Mouse (Mus musculus) cerebellum, postnatal 25 days (tissue): ENCODE results near the gene Hopx.
"Not testable (repeated sequence)": the region's sequence is repeated elsewhere in the genome, so short reads cannot be mapped to it uniquely, and the experiment has no call there.

Source experiments
- DNase-seq, 2 experiments: peaks; one replicate each; pipeline ENCODE4 v3.0.0; 2021; ENCODE audit warnings: mixed read lengths in 2 of 2

Gene Hopx

GRCm38 (mm10) chr5:77099317-77099996 is 15.5 kb downstream of the Hopx start:
- DNase-seq, result no peak

GRCm38 (mm10) chr5:77098874-77099273 is 16.0 kb downstream of the Hopx start:
- DNase-seq, result no peak

GRCm38 (mm10) chr5:77097686-77098085 is 17.2 kb downstream of the Hopx start:
- DNase-seq, result no peak

- DNase-seq, result not testable (repeated sequence)
Observed at GRCm38 (mm10) chr5:77096194-77096593, 18.7 kb downstream of the Hopx start.

GRCm38 (mm10) chr5:77094510-77095491 is 20.1 kb downstream of the Hopx start:
- peak; percentile 61 to 75 for DNase-seq

GRCm38 (mm10) chr5:77093961-77094360 is 21.0 kb downstream of the Hopx start:
- no peak for DNase-seq

- DNase-seq, result no peak
Observed at GRCm38 (mm10) chr5:77092531-77092930, 22.4 kb downstream of the Hopx start.

GRCm38 (mm10) chr5:77091923-77092322 is 23.0 kb downstream of the Hopx start:
- DNase-seq, result no peak

GRCm38 (mm10) chr5:77090521-77091096 is 24.3 kb downstream of the Hopx start:
- DNase-seq, result no peak

- DNase-seq, result no peak
Observed at GRCm38 (mm10) chr5:77089901-77090300, 25.0 kb downstream of the Hopx start.

GRCm38 (mm10) chr5:77089294-77089693 is 25.6 kb downstream of the Hopx start:
- DNase-seq, result peak; percentile 46 to 69

- DNase-seq, result no peak
Observed at GRCm38 (mm10) chr5:77087122-77087521, 27.8 kb downstream of the Hopx start.

- DNase-seq, result no peak
Observed at GRCm38 (mm10) chr5:77086541-77086940, 28.4 kb downstream of the Hopx start.

- DNase-seq, result no peak
Observed at GRCm38 (mm10) chr5:77085753-77086450, 29.0 kb downstream of the Hopx start.

GRCm38 (mm10) chr5:77084418-77084817 is 30.5 kb downstream of the Hopx start:
- DNase-seq, result no peak

GRCm38 (mm10) chr5:77082735-77083134 is 32.2 kb downstream of the Hopx start:
- no peak for DNase-seq

- no peak for DNase-seq
Observed at GRCm38 (mm10) chr5:77080761-77081160, 34.2 kb downstream of the Hopx start.

GRCm38 (mm10) chr5:77075951-77076350 is 39.0 kb downstream of the Hopx start:
- no peak for DNase-seq

- no peak for DNase-seq
Observed at GRCm38 (mm10) chr5:77074914-77075313, 40.0 kb downstream of the Hopx start.

GRCm38 (mm10) chr5:77073794-77074193 is 41.1 kb downstream of the Hopx start:
- no peak for DNase-seq

- DNase-seq, result no peak
Observed at GRCm38 (mm10) chr5:77071626-77072025, 43.3 kb downstream of the Hopx start.

- no peak for DNase-seq
Observed at GRCm38 (mm10) chr5:77070987-77071386, 43.9 kb downstream of the Hopx start.

- DNase-seq, result no peak
Observed at GRCm38 (mm10) chr5:77067321-77067720, 47.6 kb downstream of the Hopx start.
